Mouse (Mus musculus) CD4-positive, CD25-positive, alpha-beta regulatory T cell, adult 4 months (primary cell): ENCODE measurements around the gene Sgms2. TPM values are rescaled to one million over a fixed set of nuclear protein-coding genes. Genes with fewer than 3 reads are reported as not detected.
"Not testable (repeated sequence)": the region's sequence is repeated elsewhere in the genome, so short reads cannot be mapped to it uniquely, and the experiment has no call there.

Experiments used
- ATAC-seq: one replicate; pipeline ENCODE4 v1.8.0; 2017
- polyA plus RNA-seq, 2 experiments: library from polyadenylated mRNA; unstranded; fragments of 100-300 nt; shearing (Covaris generic); gene quantifications; one replicate each; pipeline ENCODE4 v1.2.1; 2017

The Sgms2 gene
- polyA plus RNA-seq, 2 experiments from 2014 or later: not detected

DNA sequence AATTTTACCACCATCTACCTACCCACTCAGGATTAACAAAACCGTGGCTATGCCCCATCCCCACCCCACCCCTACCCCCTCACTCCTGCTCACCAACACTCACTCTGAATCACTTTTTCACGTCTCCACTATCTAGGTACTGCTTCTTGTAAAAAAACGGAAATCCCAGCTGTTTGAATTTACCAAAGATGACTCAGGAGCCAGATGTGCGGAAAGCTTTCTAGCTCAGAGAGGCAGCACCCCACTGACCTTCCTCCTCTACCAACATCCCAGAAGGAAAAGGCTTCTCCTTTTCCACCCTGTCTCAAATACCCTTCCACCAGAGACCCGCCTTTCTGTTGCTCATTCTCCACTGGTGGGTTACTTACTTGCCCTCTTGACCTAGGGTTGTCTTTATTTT, 135.2 kb downstream of the Sgms2 start:
- ATAC-seq: no peak

DNA sequence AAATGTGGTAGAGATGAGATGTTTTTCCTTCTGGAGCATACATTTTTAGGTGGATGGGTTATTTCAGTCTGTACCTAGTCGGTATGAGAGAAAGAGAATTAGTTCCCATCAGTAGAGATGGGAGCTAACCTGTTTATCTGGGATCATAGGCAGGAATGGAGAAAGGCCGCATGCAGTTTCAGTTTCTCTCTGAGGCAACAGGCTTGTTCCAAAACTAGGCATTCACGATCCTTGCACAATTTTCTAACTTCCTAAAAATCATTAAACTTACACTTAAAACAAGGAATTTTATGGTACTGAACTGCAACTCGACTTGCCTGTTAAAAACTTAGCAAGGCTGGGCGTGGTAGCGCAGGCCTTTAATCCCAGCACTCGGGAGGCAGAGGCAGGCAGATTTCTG, 140.7 kb downstream of the Sgms2 start:
- ATAC-seq: no peak

DNA sequence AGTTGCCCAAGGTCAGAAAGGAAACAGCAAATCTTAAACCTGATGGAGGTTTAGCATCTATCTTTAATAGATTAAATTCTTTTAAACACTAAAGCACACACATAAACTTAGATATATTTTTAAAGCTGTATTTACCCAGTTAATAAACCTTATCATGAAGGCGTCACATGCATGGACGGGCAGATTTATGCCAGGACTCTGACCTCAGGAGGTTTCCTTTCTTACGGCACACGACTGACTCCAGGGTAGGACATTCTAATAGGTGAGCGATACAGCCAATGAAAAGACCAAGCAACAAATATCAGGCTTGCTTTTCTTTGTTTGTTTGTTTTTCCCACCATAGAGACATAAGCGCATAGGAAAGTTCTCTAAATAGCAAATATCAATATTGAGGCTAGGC, 142.2 kb downstream of the Sgms2 start:
- no peak for ATAC-seq

DNA sequence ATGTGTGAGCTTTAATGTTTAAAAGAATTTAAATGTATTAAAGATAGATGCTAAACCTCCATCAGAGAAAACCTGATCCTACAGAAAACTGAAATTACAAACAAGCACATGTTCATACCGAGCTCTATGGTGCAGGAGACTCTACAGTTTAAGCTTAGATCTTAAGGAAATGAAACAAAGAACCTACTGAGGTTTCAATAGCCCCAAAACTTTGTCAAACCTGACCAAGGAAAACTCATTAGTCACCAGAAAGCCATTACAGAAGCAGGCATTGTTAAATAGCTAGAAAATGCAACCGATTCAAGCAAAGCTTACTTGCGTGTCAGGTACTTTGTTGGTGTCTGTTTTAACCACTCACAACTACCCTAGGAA, 142.6 kb downstream of the Sgms2 start:
- ATAC-seq: no peak

DNA sequence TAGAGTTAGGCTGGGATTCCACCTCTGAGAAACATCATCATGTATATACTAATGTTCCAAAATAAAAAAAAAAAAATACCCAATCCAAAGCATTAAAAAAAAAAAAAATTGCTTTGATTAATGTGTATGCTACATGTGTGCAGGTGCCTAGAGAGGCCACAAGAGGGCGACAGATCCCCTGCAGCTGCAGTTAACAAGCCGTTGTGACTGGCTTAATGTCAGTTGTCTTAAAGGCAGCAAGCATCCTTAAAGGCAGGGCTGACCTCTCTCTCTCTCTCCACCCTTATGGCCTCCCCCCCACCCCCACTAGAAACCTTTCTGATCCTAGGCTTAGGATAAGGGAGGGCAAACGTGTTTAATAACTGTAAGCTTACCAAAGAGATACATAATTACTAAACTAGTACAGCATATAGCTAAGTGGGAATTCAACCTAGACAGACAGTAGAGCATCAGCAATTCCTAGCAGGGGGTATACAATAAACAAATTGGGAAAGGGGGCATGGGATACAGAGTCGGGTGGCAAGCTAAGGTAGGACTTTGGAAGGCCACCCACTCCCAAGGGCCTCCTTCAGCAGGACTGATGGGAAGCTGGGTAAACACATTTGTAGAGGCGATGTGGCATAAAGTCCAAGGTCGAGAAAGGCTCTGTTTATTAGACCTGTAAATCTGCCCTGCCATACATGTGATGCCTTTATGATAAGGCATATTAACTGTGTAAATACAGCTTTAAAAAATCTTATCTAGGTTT, 143.2 kb downstream of the Sgms2 start:
- ATAC-seq: no peak

DNA sequence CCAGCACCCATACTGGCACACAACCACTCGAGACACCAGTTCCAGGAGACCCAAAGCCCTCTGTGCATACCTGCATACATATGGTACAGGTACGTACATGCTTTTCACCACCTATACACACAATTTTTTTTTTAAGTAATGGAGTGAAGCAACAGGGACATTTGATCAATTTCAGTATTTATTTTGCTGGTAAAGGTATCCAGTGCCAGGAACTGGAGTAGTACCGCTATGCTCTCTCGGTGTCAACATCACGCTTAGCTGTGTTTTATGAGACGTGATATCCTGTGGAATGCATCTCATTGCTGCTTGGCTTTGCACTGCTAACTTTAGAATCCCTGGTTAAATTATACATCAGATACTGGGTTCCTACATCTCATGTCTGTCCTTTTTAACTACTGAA, 145.3 kb downstream of the Sgms2 start:
- no peak for ATAC-seq

DNA sequence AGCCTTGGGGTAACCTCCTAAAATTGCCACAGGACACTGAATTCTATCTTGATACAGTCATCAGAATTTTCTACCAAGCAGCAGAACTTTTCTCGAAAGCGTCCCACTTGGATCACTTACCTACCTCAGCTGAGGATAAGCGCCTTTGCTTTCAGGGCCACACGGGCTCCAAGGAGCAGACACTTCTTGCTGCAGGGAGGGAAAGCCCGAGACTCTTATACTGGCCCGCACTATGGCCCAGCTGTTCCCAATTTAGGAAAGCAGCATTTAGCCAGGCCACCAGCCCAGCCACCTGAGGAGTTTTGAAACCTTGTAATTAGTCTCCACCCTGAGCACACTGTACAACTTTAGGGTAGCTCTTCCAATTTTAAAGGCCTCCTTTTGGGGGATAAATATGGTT, 147.9 kb downstream of the Sgms2 start:
- no peak for ATAC-seq

DNA sequence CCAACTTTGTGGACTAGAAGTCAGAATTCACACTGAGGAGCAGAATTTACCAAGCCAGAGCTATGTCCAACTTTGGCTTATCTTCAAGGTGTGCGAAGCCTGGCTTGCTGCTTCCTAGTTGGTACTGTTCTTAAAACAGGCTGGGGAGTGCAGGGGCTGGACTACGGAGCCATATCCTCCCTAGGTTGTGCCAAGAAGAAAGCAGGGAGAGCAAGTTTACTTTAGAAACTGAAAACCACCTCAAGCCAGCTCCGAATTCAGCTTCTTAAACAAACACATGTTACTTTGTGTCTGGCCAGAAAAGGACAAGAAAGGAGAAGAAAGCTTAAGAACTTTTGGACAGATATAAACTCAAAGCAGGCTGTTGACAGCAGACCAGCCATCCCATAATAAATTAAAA, 150.3 kb downstream of the Sgms2 start:
- no peak for ATAC-seq

DNA sequence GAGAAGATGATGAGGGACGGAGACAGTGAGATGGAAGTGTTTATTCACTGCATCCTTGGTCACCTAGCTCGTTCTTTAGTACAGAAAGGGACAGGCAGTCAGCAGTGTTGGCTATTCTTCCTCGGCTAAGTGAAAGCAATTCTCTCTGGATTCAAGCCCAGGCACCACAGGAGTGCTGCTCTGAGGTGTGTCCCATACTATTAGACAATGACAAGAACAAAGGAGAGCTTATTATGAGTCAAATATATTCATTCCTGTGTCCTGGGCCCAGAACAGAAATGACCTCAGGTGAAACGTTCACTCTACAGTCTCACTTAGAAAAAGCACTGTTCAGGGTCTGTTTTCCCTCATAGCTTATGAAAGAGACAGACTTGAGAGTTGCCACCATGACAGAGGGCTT, 151.9 kb downstream of the Sgms2 start:
- no peak for ATAC-seq

DNA sequence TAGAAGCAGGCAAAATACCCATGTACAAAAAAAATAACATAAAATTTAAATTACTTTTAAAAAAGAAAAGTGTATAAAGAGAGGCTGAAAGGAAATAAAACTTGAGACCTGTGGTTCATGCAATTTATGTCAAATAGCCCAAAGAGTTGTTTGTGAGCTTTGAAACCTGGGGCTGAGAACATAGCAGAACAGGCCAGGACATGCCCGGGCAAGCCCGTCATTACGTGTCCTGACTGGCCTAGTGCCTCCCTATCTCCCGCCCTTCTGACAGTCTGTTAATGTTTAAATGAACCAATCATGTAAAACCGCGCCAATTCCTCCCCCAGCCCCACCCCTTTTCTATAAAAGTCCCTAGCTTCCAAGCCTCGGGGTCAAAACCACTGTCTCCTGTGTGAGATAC, 153.5 kb downstream of the Sgms2 start:
- not testable (repeated sequence) for ATAC-seq

DNA sequence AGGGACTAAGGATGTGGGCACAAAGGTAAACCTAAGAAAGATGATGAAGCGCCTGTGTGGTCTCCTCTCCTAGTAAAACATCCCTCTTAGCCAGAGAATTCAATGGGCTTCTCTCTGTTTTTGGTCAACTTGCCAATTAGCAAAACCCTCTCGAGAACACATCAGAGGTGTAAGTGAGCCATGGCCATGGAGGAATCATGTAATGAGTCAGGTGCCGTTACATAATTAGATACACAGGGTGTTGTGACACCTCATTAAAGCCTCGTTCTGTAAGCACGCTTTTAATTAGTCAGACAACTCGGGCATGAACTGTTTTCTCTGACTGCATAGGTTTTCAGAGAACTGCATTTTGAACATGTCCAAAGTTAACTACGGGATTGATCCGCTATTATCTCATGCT, 154.6 kb downstream of the Sgms2 start:
- no peak for ATAC-seq

DNA sequence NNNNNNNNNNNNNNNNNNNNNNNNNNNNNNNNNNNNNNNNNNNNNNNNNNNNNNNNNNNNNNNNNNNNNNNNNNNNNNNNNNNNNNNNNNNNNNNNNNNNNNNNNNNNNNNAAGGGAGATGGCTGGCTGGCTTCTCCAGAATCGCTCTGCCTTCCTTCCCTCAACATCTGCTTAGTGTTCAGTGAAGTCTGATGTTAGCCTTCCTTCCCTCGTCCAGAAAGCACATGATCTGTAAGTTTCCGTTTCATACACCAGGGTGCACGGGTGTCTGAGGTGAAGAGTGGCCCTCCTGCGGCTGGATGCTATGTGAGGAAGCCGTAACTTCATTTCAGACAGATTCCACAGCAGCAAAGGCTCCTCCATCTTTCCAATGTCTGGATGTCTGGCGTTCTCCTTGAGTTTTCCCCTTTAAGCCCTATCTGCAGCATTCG, 156.1 kb downstream of the Sgms2 start:
- ATAC-seq: peak; percentile 27

DNA sequence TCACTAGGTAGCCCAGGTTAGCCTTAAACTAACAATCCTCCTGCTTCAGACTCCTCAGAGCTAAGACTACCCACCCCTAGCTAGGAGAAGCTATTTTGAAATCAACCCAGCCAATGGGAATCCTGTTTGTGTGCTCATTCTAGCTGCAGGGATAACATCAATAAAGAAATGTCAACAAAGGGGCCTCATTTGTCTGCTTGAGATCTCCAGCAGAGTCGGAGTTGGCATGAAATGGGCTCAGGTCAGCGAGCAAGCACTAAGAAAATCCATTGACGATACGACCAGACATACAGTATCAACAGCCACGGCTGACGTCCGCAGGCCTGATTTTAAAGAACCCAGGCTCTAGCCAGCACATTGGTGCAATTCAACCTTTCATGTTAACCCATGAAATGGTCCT, 164.0 kb downstream of the Sgms2 start:
- ATAC-seq: no peak

DNA sequence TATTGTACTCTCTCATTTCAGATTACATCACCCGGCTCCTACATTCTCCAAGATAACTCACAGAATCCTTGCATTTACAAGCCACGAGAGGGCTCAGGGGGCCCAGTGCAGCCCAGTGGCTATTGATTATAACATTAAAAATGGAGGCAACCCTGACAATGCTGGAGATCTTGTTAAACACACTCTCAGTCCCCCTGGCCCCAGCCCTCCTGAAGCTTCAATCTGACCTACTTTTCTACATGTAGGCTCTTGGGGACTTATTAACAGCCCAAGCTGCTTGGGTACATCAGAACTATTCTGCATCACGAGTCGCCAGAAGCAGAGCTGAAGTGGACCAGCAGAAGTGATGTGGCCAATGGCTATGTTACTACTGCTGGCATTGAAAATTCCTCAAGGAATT, 164.6 kb downstream of the Sgms2 start:
- ATAC-seq: no peak

DNA sequence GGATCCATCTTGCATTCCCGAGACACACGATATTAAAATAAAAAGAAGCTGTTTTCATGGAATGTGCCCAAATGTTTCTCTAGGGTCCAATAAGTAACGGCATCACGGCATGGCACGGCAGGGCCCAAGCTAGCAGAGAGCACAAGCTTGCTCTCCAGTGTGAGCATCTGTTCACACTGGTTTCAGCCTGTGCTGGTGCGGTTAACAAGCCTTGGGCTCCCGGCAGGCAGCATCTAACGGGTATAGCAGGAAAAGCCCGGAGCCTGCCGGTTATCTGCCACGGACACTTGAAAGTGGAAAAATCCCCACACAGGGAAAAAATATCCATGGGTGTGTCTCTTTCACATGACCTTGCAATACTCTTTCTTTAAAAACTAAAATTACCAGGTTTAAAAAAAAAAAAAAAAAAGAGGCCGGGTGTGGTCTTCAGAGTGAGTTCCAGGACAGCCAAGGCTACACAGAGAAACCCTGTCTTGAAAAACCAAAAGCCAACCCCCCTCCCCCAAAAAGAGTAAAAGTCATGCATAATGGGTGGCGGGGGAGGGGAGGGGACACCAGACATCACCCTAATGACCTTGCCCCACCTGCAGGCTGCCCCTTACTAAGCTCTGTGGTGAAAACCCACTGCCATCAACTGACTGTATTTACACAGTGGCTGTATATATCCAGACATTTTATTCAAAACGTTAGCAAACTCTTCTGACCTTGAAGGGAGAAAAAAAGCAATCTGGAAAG, 169.0 kb downstream of the Sgms2 start:
- no peak for ATAC-seq

DNA sequence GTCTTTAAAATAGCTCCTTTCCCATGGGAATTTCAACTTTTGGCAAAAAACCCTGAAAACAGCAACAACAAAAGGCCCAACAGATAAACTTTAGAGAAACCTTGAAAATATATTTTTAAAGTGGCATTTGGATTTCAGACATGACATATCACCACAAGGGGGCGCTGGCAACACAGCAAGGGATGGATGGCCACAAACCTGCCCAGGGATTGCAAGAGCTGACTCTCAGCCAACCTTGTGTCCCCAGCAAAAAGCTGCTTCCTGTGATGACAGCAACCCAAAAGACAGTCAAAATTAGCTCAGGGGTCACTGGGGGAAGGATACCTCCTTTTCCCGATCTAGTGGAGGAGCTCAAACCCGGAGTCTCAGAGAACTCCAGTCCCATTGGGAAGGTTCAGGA, 171.0 kb downstream of the Sgms2 start:
- peak; percentile 82 for ATAC-seq

DNA sequence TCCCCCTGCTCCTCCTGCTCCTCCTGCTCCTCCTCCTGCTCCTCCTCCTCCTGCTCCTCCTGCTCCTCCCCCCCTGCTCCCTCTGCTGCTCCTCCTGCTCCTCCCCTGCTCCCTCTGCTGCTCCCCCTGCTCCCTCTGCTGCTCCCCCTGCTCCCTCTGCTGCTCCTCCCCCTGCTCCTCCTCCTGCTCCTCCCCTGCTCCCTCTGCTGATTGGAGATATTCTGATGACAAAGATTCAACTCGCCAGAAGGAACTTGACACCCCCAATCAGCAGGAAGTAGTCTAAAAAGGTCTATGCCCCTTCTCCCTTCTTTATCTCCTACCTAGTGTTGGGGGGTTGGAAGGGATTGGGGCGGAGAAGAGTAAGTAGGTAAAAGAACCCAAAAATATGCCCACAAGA, 173.0 kb downstream of the Sgms2 start:
- ATAC-seq: no peak

DNA sequence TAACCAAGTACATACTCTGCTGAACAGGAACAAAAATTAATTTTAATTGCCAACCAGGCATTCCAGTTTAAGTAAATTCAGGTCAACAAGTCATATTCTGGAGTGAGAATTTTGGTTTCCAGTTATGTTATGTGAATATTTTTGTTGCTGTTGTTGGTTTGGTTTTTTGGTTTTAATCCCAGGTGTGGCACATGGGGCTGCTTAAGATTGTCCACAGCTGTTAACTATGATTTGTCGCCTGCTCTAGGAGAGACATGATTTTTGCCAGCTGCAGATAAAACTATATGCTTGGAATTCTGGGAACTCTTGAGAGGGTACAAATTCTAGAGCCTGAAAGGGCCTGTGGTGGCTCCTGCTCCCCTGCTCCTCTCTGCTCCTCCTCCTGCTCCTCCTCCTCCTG, 174.1 kb downstream of the Sgms2 start:
- no peak for ATAC-seq

DNA sequence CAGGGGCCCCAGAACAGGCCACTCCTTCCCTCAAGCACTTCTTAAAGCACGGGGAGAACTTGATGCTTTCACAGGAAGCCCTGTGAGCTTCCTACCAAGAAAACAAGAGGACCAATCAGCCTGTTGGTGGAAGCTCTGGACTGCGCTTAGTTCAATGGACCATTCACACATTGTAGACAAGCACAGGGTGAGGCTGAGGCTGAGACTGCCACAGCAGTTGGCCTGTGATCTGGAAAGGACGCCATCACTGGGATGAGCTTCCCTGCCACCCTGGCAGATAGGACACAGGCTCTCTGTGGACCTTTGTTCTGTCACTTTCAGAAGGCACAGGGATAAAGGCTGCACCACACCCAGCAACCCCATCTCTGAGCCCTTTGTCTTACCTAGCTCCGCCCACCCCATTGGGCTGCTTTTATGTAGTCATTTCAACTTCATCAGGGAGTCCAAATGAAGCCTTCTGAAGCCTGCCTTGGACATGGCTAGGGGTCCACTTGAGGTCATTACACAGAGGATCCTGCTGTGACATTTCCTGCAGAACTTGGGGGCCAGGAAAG, 175.2 kb downstream of the Sgms2 start:
- ATAC-seq: no peak

DNA sequence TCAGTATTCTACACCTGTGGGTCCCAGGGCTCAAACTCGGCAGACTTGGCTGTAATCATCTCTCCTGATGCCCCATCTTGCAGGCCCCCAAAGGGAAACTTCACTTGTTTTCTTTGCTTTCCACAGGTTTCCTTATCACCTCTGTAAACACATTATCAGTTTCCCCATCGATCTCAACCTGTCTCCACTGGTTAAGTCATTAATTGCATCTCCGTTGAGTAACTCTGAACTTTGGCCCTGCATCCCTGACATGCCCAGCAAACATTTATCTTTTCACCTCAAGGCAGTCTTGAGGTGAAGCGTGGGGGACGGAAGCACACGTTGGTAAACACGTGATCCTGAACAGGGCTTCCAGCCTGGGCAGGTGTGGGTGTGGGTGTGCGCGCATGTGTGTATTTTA, 178.9 kb downstream of the Sgms2 start:
- ATAC-seq: no peak

DNA sequence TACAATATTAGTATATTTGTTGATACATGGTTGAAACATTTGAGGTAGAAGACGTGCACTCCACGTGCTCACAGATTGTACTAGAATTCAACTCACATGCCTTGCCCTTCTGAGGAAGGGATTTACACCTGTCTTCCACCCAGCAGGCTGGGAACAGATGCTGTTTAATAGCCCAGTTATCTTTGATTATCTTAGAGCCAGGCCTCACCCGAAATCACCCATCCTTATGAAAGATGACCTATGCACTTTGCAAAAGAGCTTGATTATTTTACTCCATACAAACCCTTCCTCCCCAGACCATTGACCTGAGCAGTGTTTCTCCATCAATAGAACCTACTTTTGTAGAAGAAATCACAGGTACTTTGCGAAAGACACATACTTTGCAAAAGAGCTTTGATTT, 180.6 kb downstream of the Sgms2 start:
- ATAC-seq: no peak

DNA sequence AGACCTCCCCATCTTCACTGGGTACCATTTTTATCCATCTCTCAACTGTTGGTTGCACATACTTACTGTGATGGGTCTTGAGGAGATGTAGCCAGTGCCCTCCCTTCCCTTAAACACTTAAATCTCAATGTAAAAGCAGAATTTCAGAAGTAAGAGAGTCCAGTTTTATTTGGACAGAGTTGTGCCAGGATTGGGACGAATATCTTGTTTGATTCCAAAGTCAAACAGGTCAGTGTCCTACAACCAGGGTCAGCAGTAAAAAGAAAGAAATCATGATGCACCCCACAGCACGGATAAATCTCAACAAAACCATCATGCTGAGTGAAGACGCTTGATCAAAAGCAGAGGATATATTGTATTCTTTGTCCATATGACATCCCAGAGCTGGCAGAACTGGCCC, 183.4 kb downstream of the Sgms2 start:
- ATAC-seq: no peak

DNA sequence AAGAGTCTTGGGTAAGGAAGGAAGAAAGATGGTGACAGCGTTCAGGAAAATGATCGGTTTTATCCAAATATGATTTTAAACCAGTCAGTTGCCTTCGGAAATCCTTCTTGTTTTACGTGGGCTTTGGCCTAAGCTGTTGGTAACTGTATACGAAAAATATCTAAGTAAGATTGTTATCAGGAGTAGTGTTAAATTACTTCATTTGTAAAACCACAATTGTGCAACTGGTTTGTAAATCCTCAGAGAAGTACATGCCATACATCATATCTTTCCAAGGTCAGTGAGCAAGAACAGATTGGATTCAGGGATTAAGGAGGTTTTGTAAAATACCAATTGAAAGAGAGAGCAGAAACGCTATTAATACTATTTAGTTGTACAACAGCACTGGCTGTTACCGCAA, 185.0 kb downstream of the Sgms2 start:
- no peak for ATAC-seq

DNA sequence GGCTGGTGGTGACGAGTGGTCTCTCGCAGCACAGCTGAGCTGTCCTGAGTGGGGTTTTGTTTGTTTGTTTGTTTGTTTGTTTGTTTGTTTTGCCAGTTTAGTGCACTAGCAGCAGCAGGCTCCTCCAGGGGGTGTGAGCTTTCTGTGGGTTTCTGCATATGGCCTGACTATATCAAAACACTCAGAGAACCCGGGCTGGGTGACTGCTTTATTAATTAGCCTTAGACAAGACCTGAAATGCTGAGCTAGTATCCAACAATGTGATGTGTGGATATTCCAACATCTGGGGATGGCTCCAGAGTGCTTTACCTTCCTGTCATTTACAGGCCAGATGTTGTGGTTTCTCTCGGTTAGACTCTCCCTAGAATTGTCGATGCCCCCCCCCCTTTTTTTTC, 187.9 kb downstream of the Sgms2 start:
- ATAC-seq: peak; percentile 22
